Mouse (Mus musculus): Measurements from ENCODE around the gene Ltbp2. TPM values are rescaled to one million over a fixed set of nuclear protein-coding genes. Genes with fewer than 3 reads are reported as not detected.

The Ltbp2 gene
- polyA plus RNA-seq, 1 experiment from 2014 or later = 0.31 TPM

GRCm38 (mm10) chr12:84752131-84752977 lies 124.0 kb downstream of the Ltbp2 start:
- Histone ChIP-seq H3K4me3 (ENCODE audit: low read length) (no peak overlapping the region), H3K27me3 (replicated peaks; ENCODE audit: control insufficient read depth, insufficient read depth, low read length) (no peaks in the 10 kb centered on the region), H3K9ac (ENCODE audit: low read depth, low read length) (peak overlapping the region; percentile 38), H3K4me2 (ENCODE audit: low read length) (peak overlapping the region; percentile 14), H3K36me3 (ENCODE audit: control insufficient read depth, insufficient read depth, low read length) (peaks cover 3% of the 10 kb centered on the region; the same call in 1 of the 2 replicates), H3K9me3 (ENCODE audit: control insufficient read depth, low read length) (no peaks in the 10 kb centered on the region), H3K4me1 (ENCODE audit: control insufficient read depth, insufficient read depth, low read depth, low read length) (peaks cover 17% of the 10 kb centered on the region), H3K27ac (ENCODE audit: low read depth, low read length) (peak overlapping the region; percentile 73)
- peak; percentile 77 for ATAC-seq
- WGBS = 16% methylated on average over 14 of the region's 14 CpGs

DNA sequence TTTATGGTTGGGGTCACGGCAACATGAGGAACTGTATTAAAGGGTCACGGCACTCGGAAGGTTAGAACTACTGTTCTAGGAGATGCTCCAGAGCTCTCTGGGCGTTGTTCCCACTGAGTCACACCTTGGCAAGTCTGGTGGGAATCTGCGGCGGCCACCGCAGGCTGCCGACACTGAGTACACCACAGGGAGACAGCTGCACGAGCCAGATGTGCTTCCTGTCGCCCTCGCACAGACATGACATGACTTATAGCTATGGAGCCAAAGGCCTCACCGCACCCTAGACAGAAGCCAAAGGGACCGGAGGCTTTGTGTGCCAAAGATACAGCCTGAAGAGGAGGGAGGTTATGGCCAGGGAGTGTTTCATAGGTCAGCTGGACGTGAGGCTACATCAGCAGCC lies 125.7 kb downstream of the Ltbp2 start:
- no peaks in the 10 kb centered on the region for H3K27me3 ChIP-seq (replicated peaks; ENCODE audit: control insufficient read depth, insufficient read depth, low read length)
- ATAC-seq = no peak
- no peak overlapping the region for H3K4me2 ChIP-seq (ENCODE audit: low read length)
- H3K36me3 ChIP-seq (ENCODE audit: control insufficient read depth, insufficient read depth, low read length) = no peaks in the 10 kb centered on the region
- no peak overlapping the region for H3K4me3 ChIP-seq (ENCODE audit: low read length)
- no peaks in the 10 kb centered on the region for H3K9me3 ChIP-seq (ENCODE audit: control insufficient read depth, low read length)
- peaks cover 17% of the 10 kb centered on the region for H3K4me1 ChIP-seq (ENCODE audit: control insufficient read depth, insufficient read depth, low read depth, low read length)
- WGBS = 55% methylated on average over 14 of the region's 14 CpGs
- no peak overlapping the region for H3K9ac ChIP-seq (ENCODE audit: low read depth, low read length)
- H3K27ac ChIP-seq (ENCODE audit: low read depth, low read length) = no peak overlapping the region

- WGBS = 77% methylated on average over 3 of the region's 3 CpGs
- Histone ChIP-seq H3K4me3 (ENCODE audit: low read length) (no peak overlapping the region), H3K4me2 (ENCODE audit: low read length) (no peak overlapping the region), H3K9me3 (ENCODE audit: control insufficient read depth, low read length) (no peaks in the 10 kb centered on the region), H3K36me3 (ENCODE audit: control insufficient read depth, insufficient read depth, low read length) (no peaks in the 10 kb centered on the region), H3K4me1 (ENCODE audit: control insufficient read depth, insufficient read depth, low read depth, low read length) (peaks cover 17% of the 10 kb centered on the region), H3K27ac (ENCODE audit: low read depth, low read length) (no peak overlapping the region), H3K9ac (ENCODE audit: low read depth, low read length) (no peak overlapping the region), H3K27me3 (replicated peaks; ENCODE audit: control insufficient read depth, insufficient read depth, low read length) (no peaks in the 10 kb centered on the region)
- ATAC-seq = no peak
Measured at GRCm38 (mm10) chr12:84748134-84748533, 128.2 kb downstream of the Ltbp2 start.

DNA sequence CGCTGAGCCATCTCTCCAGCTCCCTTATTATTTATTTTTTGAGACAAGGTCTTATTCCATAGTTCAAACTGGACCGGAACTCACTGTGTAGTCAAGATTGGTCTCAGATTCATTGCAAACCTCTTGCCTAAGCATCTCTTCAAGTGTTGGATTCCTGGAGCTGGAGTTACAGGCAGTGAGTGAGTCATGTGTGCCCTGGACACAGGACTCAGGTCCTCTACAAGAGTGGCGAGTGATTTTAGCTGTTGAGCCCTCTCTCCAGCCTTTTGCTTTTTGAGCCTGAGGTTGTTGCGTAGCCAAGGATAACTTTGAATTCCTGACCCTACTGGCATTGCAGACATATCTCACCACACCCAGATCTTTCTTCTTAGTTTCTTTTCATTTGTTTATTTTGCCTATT lies 130.6 kb downstream of the Ltbp2 start:
- 69% methylated on average over 4 of the region's 4 CpGs for WGBS
- no peak overlapping the region for H3K27ac ChIP-seq (ENCODE audit: low read depth, low read length)
- no peak for ATAC-seq
- no peak overlapping the region for H3K9ac ChIP-seq (ENCODE audit: low read depth, low read length)
- no peaks in the 10 kb centered on the region for H3K9me3 ChIP-seq (ENCODE audit: control insufficient read depth, low read length)
- H3K36me3 ChIP-seq (ENCODE audit: control insufficient read depth, insufficient read depth, low read length) = no peaks in the 10 kb centered on the region
- no peaks in the 10 kb centered on the region for H3K27me3 ChIP-seq (replicated peaks; ENCODE audit: control insufficient read depth, insufficient read depth, low read length)
- H3K4me1 ChIP-seq (ENCODE audit: control insufficient read depth, insufficient read depth, low read depth, low read length) = no peaks in the 10 kb centered on the region
- no peak overlapping the region for H3K4me3 ChIP-seq (ENCODE audit: low read length)
- H3K4me2 ChIP-seq (ENCODE audit: low read length) = no peak overlapping the region

DNA sequence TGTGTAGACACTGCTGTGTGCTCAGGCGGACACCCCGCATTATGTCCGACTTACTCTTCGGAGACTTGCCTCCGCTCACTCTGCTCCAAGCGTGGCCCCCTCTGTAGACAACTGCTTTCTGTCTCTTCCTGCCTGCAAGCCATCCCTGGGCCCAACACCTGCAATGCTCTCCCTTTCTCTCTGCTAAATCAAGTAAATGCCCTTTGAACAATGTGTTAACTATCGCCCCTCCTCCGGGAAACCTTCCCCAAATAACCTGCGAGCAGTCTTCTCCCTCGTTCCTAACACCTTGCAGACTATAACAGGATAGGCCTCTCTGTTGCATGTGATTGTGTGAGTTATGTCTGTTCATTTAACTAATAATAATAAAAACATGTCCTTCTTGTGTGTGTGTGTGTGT lies 132.8 kb downstream of the Ltbp2 start:
- Histone ChIP-seq H3K4me3 (ENCODE audit: low read length) (no peak overlapping the region), H3K9me3 (ENCODE audit: control insufficient read depth, low read length) (no peaks in the 10 kb centered on the region), H3K36me3 (ENCODE audit: control insufficient read depth, insufficient read depth, low read length) (no peaks in the 10 kb centered on the region), H3K27me3 (replicated peaks; ENCODE audit: control insufficient read depth, insufficient read depth, low read length) (no peaks in the 10 kb centered on the region), H3K4me1 (ENCODE audit: control insufficient read depth, insufficient read depth, low read depth, low read length) (no peaks in the 10 kb centered on the region), H3K4me2 (ENCODE audit: low read length) (no peak overlapping the region), H3K27ac (ENCODE audit: low read depth, low read length) (no peak overlapping the region), H3K9ac (ENCODE audit: low read depth, low read length) (no peak overlapping the region)
- ATAC-seq = no peak
- WGBS = 93% methylated on average over 10 of the region's 10 CpGs

GRCm38 (mm10) chr12:84733366-84733765 lies 143.0 kb downstream of the Ltbp2 start:
- Histone ChIP-seq H3K9ac (ENCODE audit: low read depth, low read length) (no peak overlapping the region), H3K4me1 (ENCODE audit: control insufficient read depth, insufficient read depth, low read depth, low read length) (no peaks in the 10 kb centered on the region), H3K9me3 (ENCODE audit: control insufficient read depth, low read length) (no peaks in the 10 kb centered on the region), H3K27ac (ENCODE audit: low read depth, low read length) (no peak overlapping the region), H3K4me3 (ENCODE audit: low read length) (no peak overlapping the region), H3K36me3 (ENCODE audit: control insufficient read depth, insufficient read depth, low read length) (no peaks in the 10 kb centered on the region), H3K4me2 (ENCODE audit: low read length) (no peak overlapping the region), H3K27me3 (replicated peaks; ENCODE audit: control insufficient read depth, insufficient read depth, low read length) (no peaks in the 10 kb centered on the region)
- ATAC-seq = no peak
- WGBS = 77% methylated on average over 13 of the region's 13 CpGs

Other genes starting within 250 kb of the Ltbp2 start
- 0.11 TPM in 1 of 2 replicates, not detected in the other for gene Vrtn, start 235.5 kb downstream of the Ltbp2 start, polyA plus RNA-seq (2015; fragmentation: Nextera tagmentation; extraction: Ambion mirVana)
- gene Syndig1l, start 177.7 kb downstream of the Ltbp2 start, polyA plus RNA-seq (2015; fragmentation: Nextera tagmentation; extraction: Ambion mirVana) = 12.0 and 13.3 TPM in 2 replicates
- 57.6 and 59.6 TPM in 2 replicates for gene Npc2, start 103.4 kb downstream of the Ltbp2 start, polyA plus RNA-seq (2015; fragmentation: Nextera tagmentation; extraction: Ambion mirVana)
- 140 and 142 TPM in 2 replicates for gene Isca2, start 103.3 kb downstream of the Ltbp2 start, polyA plus RNA-seq (2015; fragmentation: Nextera tagmentation; extraction: Ambion mirVana)
- gene Fcf1, start 94.4 kb upstream of the Ltbp2 start, polyA plus RNA-seq (2015; fragmentation: Nextera tagmentation; extraction: Ambion mirVana) = 72.8 and 74.8 TPM in 2 replicates
- gene Arel1, start 94.4 kb upstream of the Ltbp2 start, polyA plus RNA-seq (2015; fragmentation: Nextera tagmentation; extraction: Ambion mirVana) = 29.3 and 36.0 TPM in 2 replicates
- 28.7 and 29.7 TPM in 2 replicates for gene Ylpm1, start 119.8 kb upstream of the Ltbp2 start, polyA plus RNA-seq (2015; fragmentation: Nextera tagmentation; extraction: Ambion mirVana)
- gene Prox2, start 234.2 kb upstream of the Ltbp2 start, polyA plus RNA-seq (2015; fragmentation: Nextera tagmentation; extraction: Ambion mirVana) = 1.2 and 1.6 TPM in 2 replicates
- gene Dlst, start 234.3 kb upstream of the Ltbp2 start, polyA plus RNA-seq (2015; fragmentation: Nextera tagmentation; extraction: Ambion mirVana) = 122 and 129 TPM in 2 replicates

Measured in hindbrain, embryonic 16.5 days (tissue).